Mouse (Mus musculus): ENCODE data around the gene Inpp5a.
"Not testable (repeated sequence)": the region's sequence is repeated elsewhere in the genome, so short reads cannot be mapped to it uniquely, and the experiment has no call there.

Inpp5a gene

DNA sequence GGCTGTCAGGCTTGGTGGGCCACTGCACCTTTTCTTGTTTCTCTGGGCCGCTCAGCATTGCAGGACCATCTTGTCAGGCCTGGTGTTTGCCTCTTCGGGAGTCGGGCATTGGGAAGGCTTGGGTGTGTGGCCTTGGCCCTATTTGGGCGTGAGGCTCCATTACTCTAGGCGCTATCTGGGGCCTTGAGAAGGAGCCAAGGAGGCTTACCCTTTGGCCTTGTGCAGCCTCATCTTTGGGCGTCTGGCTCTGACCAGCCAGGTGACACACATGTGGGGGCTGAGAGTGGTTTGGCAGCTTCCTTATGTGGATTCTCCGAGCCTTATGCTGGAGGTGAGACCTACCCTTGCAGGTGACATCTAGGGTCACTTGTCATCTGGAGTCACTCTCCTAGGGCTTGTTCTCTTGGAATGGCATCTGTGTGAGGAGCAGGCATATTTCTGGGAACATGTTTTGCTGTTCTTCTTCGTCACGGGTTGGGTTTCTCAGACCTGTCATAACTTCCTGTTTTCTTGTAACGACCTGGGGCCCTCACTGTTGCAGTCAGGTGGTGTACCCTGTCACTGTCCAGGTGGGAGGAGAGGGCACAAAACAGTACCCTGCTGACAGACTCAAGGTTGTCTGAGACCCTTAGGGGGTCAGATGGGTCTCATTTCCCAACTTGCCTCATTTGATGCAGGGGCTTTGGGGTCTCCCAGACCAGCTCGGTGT is 11.2 kb downstream of the Inpp5a start:
- no peak for DNase-seq (ENCODE audit: low read depth, low spot score)

DNA sequence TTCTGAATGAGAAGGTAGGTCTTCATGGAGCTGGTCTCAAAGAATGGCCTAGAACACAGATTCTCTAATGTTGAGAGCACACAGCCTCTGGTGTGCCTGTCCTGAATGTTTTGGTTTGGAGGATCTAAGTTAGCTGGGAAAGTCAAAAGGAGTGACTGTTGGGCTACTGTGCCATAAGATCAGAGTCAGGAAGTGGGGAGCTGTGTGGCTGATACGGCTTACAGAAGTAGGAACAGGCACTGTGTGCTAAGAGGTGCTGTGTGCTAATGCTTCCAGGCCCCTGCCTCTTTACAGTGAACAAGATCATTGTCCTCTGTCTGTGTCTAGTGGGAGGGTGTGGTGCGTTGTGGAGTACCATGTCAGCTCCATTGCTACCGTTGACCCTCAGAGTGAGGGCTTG is 12.0 kb downstream of the Inpp5a start:
- no peak for DNase-seq (ENCODE audit: low read depth, low spot score)

DNA sequence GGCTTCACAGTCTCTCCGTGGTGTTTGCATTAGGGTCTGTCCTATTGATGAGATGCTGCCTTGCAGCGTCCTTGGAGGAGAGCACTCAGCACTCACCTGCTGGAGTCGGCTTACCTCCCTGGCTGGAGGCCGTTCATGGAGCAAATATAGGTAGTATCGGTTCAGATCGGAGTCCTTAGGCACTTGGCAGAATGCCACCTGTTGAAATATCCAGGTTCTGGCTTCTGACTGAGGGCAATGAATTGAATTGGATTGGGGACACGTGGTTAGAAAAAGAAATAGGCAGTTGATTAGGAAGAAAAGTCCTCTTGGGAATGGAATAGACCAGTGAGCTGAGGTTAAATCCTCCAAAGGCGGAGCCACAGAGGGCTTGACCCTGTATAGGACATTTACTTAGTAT is 12.9 kb downstream of the Inpp5a start:
- no peak for DNase-seq (ENCODE audit: low read depth, low spot score)

DNA sequence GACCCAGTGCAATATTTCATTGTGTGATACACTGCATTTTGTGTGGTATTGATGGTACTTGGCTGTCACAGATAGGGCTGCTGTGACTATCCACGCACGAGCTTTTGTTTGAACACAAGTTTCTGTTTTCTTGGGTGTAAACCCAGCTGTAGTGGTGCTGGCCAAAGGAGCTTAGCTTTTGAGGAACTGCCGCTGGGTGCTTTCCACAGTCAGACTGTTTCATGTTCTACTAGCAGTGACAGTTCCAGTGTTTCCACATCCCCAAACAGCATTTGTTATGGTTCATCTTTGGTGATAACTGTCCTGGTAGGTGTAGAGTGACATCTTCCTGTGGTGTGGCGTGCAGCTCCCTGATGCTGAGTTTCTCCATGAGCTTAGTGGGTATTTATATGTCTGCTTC is 13.8 kb downstream of the Inpp5a start:
- DNase-seq (ENCODE audit: low read depth, low spot score): no peak

DNA sequence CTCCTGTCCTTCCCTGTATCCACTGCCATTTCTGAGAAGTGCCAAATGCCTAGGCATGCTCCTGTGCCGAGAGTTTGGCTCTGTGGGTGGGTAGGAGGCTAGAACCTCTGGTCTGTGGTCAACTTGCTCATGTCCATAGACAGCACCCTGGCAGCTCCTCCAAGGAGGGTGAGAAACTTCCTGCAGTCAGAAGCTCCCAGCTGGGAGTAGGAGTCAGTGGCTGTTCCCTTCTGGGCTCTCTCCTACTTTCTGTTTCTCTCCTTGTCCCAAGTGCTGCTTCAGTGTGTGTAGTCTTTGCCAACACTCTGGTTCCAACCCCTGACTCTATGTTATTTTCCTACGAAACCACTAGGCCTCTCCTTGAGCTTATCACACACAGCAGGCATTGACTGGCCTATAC is 17.7 kb downstream of the Inpp5a start:
- no peak for DNase-seq (ENCODE audit: low read depth, low spot score)

DNA sequence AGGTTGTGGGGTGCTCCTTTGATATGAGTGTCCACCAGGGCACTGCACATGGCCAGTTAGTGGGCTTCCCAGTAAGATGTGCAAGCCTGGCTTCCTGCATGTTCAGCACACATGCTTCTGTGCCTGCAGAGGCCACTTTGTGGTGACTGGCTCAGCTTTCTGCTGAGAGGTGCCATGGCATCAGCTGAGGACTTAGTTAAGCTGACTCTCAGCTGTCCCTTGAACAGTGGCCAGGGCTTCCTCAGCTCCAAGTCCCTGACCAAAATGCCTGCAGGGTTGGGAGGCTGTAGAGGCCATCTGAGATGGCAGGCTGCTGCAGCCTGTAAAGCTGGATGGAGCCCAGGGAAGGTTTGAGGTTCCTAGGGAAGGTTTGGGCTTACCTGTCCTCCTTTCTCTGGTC is 19.1 kb downstream of the Inpp5a start:
- no peak for DNase-seq (ENCODE audit: low read depth, low spot score)

DNA sequence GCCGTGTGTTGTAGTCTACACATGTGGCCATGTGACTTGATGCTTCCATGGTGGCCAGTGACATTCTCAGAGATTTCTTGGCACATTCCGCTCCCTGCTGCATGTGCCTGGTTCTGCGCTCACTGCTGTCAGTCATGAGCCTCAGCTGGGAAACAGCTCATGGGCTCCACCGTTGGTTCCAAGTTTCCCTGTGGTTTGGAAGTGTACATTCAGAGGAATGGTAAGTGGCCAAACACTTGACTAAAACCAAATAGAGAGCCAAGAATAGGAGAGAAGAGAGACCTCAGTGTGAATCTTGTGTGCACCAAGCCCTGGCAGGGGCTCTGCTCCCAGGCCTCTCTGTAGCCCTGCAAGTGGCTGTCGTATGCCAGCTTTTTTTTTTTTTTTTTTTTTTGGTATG is 21.0 kb downstream of the Inpp5a start:
- no peak for DNase-seq (ENCODE audit: low read depth, low spot score)

DNA sequence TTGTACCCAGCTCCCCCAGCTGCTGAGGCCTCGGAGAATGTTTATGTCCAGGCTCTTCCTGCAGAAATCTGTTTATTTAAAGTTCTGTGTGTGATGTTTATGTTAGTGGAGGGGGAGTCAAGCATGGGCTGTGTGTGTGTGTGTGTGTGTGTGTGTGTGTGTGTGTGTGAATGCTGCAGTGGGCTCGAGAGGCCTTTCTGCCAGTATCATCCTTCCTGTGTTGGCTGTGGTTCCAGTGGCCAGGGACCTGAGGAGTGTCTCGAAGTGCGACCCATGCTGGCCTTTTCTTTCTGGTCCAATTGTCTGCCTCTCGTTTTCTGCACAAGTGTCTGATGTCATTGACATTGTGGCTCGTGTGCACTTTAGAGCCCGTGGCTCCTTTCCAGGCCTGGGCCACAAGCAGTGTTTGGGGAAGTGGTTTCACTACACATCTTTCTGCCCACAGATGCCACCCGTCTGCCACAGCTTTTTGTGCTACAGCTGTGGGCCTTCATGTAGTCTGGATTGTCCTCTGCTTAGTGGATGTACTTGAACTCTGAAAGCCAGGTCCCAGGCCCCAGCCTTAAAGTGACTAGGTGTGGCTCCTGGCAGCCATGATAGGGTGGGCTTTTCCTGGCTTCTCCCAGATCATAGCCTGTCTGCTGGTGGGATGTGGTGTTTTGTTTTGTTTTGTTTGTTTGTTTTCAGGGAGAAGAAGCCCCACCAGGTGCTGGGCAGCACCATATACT is 23.5 kb downstream of the Inpp5a start:
- DNase-seq (ENCODE audit: low read depth, low spot score): no peak

DNA sequence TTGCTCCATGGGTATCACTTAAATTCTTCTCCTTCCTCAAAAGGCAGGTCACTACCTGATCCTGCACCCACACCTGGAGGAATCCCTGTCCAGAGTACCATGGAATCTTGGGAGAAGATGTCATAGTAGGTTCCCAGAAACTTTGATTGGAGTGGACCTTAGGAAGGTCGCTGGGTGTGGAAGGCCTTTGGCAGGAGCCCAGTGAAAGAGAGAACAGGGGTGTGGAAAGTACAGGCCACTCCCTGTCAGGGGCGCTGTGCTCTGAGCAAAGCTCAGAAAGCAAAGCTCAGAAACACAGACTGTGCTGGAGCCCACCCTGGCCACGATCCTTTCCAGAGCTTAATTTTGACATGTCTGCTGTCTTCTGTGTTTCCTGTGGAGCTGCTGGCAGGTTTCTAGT is 24.5 kb downstream of the Inpp5a start:
- DNase-seq (ENCODE audit: low read depth, low spot score): no peak

DNA sequence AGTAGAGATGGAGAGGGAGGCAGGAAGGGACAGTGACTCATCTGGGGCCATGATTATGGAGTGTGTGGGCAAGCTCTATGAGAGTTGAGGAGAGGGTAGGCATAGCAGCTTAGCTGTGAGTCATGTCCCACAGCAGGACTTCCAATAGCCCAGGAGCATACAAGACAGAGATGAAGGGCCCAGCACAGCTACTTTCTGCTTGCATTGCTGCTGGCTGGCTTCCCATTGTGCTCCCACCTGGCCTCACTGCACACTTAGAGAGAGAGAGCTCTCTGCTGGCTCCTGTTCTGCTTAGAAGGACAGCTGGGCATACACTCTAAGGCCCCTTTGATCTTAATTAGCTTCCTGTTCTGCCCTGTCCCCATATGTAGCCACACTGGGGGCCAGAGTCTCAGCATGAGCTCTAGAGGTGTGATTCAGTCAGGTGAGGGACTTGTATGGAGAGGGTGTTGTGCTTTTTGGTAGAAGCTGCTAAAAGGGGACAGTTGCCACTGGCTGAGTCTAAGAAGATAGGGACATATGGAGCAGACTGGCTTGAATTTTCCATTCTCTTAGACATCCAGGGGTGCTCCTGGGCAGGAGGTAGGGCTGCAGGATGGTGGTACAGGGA is 26.8 kb downstream of the Inpp5a start:
- DNase-seq (ENCODE audit: low read depth, low spot score): no peak

DNA sequence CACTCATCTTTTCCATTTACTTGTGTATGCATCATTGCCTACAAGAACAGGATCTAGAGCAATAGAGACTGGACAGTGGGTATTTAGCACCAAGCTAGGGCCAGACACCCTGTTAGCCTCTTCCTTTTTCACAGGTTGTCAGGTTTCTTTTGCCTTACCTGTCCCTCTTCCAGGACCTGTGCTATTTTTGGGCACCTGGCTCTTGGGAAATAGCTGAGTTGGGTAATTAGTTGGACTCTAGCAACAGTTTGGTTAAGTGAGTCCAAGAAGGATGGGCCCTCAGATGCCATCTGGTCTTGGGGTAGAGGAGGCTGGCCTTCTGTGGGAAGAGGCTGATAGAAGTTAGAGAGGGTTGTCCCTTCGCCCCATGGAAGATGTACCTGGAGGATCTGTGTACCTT is 29.5 kb downstream of the Inpp5a start:
- DNase-seq (ENCODE audit: low read depth, low spot score): no peak

DNA sequence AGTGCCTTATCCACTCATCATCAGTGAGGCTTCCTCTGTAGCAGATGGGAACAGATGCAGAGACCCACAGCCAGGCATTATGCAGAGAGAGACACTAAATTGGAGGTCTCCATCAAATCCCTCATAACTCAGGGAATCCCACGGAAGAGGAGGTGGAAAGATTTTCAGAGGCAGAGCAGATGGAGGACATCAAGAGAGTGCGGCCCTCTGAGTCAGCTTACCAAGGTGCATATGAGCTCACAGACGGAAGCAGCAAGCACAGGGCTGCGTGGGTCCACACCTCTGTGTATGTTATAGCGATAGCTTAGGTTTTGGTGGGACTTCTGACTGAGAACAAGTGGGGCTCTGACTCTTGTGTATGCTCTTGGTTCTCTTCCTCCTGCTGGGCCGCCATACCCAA is 33.9 kb downstream of the Inpp5a start:
- DNase-seq (ENCODE audit: low read depth, low spot score): no peak

DNA sequence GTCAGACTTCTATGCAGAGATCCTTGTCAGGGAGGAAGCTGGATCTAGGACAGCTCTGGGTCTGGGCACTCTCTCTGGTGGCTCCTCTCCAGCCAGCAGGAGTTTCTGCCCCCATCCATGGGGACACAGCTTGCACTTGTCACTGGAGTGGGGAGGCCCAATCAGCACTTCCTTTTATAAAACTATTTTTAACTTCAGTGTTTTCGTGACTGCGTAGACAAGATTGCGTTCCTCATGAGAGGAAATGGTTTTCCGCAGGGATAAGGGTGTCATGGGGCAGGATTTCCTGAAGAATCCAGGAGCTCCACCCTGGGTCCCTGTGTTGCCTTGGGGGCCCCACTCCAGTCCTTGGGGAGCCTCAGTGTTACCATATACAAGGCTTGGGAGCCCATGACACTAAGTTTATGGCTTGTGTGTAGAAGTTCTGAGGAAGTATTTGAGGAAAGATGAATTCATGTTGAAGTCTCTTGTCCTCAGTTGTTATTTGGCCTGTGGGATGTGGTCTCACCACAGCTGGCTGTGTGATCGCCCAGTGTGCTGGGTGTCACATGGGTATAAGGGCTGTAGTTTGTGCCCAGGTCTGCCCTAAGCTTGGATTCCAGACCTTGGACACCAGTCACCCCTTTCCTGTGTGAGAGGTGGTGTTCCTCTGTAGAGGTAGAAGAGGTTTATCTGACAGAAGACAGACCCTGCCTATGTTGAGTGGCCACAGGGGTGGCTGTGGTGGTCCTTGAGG is 45.4 kb downstream of the Inpp5a start:
- DNase-seq (ENCODE audit: low read depth, low spot score): no peak

DNA sequence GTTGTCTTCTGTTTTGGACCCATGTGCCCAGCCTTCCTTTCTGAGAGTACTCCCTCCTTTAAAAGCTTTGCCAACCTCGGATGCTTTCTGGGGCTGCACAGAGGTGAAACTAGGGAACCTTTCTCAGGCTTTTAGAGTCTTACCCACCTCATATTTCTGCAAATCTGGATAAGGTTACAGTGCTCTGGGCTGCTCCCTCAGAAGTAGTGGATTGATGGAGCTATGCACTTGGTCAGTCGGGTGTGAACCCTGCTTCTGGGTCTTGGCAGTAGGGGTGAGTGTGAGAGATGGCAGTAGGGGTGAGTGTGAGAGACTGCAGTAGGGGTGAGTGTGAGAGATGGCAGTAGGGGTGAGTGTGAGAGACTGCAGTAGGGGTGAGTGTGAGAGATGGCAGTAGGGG is 46.0 kb downstream of the Inpp5a start:
- DNase-seq (ENCODE audit: low read depth, low spot score): not testable (repeated sequence)

DNA sequence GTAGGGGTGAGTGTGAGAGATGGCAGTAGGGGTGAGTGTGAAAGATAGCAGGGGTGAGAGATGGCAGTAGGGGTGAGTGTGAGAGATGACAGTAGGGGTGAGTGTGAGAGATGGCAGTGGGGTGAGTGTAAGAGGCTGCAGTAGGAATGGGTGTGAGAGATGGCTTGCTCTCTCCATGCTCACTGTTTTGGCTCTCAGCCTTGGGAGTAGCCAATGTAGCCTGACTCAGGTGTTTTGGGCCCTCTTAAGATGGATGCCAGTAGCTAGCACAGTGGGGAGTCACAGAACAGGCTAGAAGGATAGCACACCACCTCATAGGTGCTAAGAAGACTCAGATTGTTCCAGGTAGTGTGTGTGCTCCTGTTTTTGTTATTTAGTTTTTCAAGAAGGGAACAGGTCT is 46.8 kb downstream of the Inpp5a start:
- no peak for DNase-seq (ENCODE audit: low read depth, low spot score)

DNA sequence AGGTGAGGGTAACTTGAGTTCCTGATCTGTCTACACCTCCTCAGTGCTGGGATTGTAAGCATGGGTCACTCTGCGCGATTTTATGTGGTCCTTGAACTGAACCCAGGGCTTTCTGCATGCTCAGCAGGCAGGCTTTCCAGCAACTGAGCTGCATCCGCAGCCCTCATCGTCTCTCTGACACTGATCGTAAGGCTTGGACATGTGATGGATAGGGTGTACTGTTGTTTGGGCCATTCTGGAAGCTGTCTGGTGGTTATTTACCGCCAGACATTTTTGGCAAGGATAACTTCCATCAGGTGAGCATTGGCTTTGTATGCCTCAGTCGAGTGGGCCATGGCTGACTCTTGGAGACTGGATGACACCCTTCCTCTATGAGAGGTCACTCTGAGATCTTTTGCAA is 48.0 kb downstream of the Inpp5a start:
- no peak for DNase-seq (ENCODE audit: low read depth, low spot score)

DNA sequence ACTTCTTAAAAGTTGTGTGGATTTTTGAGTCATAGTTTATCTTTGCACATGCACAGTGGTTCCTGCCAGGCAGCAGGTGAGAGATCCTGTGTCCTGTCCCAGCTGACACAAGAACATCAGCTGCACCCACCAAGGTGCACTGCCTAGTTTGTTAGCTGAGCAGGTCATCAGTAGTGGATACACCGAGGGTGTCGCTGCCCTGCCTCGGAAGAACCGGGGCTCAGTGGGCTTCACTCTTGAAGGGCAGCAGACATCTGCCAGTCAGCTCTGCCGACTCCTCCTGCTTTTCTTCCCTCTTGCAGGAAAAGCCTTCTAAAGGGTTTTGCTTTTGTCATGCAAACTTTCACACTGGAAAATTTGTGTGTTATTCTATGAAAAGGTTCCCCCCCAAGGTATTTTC is 48.6 kb downstream of the Inpp5a start:
- DNase-seq (ENCODE audit: low read depth, low spot score): no peak

DNA sequence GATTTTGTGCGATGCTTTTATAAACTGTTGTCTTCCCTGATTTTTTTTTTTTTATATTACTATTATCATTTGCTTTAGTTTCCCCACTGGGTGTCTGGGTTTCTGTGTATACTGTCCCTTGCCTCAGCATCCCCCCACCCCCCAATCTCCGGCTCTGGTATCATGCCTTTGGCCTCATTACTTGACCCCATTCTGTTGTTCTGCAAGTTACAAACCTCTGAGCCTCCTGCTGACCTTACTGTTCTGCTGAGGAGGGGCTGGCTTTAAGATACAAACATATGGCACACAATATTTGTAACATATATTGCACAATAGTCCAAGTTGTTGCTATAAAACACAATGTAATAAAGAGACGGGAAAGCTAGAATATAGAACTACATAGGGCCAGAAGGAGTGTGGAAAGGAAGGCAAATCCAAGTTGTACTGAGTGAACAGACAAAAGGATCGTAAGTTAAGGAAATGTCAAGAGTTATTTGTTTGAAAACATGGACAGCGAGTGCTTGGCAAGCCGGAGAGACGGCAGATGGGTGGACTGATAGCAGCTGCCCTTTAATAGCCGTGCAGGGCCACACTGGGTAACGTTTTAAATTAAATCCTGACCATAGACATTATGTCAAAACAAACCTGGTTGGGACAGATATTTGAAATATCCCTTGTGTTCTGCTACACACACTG is 49.2 kb downstream of the Inpp5a start:
- no peak for DNase-seq (ENCODE audit: low read depth, low spot score)

DNA sequence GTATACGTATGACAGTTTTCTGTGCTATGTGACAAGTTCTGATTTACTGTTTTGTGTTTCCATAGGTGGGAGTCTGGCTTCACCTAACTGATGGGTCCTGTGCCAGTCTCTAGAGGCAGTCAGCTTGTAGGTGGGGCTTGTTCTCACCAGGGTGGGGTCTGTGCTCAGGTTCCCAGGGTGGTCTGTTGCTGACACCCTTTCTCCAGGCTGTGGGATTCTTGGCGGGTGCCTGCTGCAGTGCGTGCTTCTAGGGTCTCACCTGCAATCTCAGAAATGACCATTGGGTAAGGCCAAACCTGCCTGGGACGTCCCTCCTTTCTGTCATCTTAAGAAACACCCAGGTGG is 49.7 kb downstream of the Inpp5a start:
- DNase-seq (ENCODE audit: low read depth, low spot score): no peak

DNA sequence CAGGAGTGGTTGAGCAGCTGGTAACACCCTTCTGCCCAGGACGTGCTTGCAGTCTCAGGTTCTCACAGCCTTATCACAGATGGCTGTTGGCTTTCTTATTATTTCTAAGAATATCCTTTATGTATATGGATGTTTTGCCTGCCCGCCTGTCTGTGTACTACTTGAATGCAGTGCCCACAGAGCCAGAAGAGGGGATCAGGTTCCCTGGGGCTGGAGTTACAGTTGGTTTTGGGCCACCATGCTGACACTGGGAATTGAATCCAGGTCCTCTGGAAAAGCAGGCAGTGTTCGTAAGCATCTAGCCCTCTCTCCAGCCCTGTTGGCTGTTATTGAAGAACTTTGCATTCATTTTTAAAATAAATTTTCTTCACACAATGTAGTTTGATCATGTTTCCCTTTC is 50.1 kb downstream of the Inpp5a start:
- DNase-seq (ENCODE audit: low read depth, low spot score): no peak

DNA sequence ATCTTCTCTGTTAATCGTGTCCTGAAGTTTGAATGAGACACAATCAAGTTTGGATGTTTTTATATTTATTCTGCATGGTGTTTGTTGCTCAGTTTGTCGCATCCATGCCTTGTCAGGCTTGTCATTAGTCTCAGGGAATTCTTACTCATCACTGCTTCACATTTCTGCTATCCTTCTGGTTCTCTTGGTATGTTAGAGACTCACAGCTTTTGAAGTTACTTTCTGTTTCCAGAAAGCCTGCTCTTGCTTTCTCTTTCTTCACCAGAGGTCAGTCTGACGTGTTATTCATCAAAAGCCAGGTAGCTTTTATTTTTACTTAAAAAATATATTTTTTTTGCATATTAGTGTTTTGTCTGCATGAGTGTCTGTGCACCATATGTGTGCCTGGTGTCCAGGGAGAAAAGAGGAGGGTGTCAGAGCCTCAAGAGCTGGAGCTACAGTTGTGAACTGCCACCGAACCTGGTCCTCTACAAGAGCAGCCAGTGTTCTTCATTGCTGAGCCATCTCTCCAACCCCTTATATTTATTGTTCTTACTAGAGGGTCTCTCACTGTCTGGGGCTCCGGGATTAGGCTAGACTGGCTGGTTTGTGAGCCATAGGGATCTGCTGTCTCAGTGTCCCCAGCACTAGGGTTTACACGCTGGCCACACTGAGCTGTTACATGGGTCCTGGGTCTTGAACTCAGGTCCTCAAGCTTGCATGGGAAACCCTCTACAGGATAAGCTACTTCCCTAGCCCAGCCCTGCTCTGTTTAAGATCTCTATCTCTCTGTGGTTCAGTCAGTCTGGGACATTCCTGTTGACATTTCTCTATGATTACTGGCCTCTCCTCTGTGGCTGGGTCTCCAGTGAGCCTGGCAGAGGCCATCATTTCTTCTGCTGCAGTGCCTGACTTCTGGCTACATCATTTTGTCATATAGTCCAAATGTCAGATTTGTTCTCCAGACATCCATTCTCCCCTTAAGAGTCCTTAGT is 51.3 kb downstream of the Inpp5a start:
- no peak for DNase-seq (ENCODE audit: low read depth, low spot score)
